Comparison of ENCODE assay signal across 22 mouse cellular contexts in genomic region chr7:120145191-120145590, GRCm38 (mm10). TPM values are rescaled to one million over a fixed set of nuclear protein-coding genes. Genes with fewer than 3 reads are reported as not detected.
"Had no signal": no experiment of that assay in that cellular context is flagged by ENCODE, and none has a peak within 500 bp of the region (broad histone marks: within the 10 kb centered on the region; RNA-seq: fewer than 3 reads in every experiment).

Gene Zp2 (minus strand): TSS chr7:120145291.

- H3K4me3 ChIP-seq: neural tube, embryonic 13.5 days; neural tube, embryonic 15.5 days; stomach, embryonic 15.5 days had no signal

- DNase-seq: retina, postnatal 1 day; right cerebral cortex, adult 18-20 months; right cerebral cortex, postnatal 14 days; right cerebral cortex, postnatal 25 days; right cerebral cortex, postnatal 4 days; spleen, adult 18-20 months; thymus, adult 18-20 months; thymus, adult 2 months; thymus, postnatal 14 days; thymus, postnatal 25 days; thymus, postnatal 36 days; thymus, postnatal 4 days had no signal

- H3K4me1 ChIP-seq: neural tube, embryonic 13.5 days; neural tube, embryonic 15.5 days; stomach, embryonic 15.5 days had no signal

- H3K9me3 ChIP-seq: neural tube, embryonic 13.5 days; neural tube, embryonic 15.5 days; stomach, embryonic 15.5 days had no signal

- H3K27me3 ChIP-seq: neural tube, embryonic 13.5 days; neural tube, embryonic 15.5 days had no signal

- H3K9ac ChIP-seq: neural tube, embryonic 13.5 days; neural tube, embryonic 15.5 days; stomach, embryonic 15.5 days had no signal

- H3K4me2 ChIP-seq: neural tube, embryonic 13.5 days; neural tube, embryonic 15.5 days; stomach, embryonic 15.5 days had no signal

- H3K27ac ChIP-seq: neural tube, embryonic 13.5 days; neural tube, embryonic 15.5 days; stomach, embryonic 15.5 days; stomach, postnatal 0 days had no signal

- H3K36me3 ChIP-seq: neural tube, embryonic 13.5 days; neural tube, embryonic 15.5 days; stomach, embryonic 15.5 days had no signal

RNA-seq across cellular contexts. Expression of gene Zp2, which starts in this region (rescaled TPM):
- total RNA-seq: neutrophil, adult 5-6 weeks had no signal
- polyA plus RNA-seq: neural tube, embryonic 13.5 days; neural tube, embryonic 14.5 days; neural tube, embryonic 15.5 days; spleen, adult 2 months; stomach, embryonic 14.5 days; stomach, embryonic 15.5 days; stomach, postnatal 0 days; testis, adult 2 months; urinary bladder, adult 2 months had no signal
